Mouse (Mus musculus): ENCODE results near the gene Gm10147. TPM values are rescaled to one million over a fixed set of nuclear protein-coding genes. Genes with fewer than 3 reads are reported as not detected.

Gene Gm10147
- polyA plus RNA-seq (2017; shearing (Covaris generic)) = not detected

DNA sequence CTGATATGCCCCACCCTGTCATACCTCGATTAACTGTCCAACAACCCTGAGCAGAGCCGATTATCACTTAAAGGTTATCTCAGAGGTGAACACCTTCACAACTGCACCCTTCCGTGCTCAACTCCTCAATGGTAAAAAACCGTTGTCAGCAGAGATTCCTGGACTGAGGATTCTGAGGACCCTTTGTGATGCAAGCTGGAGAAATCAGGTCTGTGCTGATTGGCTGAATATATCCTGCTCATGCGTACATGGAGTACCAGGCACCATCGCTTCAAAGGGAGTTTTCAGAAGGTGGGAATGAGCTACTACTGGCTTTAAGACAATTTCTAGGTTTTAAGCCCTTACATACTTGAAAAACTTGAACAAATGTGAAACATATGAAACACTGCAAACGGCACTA, at the start of gene Gm10147:
Gene Gm10147, minus strand, starts transcription at position 101 of the 400 bp plus-strand sequence.

